9 mouse cellular contexts compared by ENCODE assay signal in genomic region chr4:101436761-101437512, GRCm38 (mm10). TPM values are rescaled to one million over a fixed set of nuclear protein-coding genes. Genes with fewer than 3 reads are reported as not detected.
DNase-seq lines count a peak whose midpoint lies in the region; ATAC-seq lines count a peak whose summit lies in the region.
"Had no signal": no experiment of that assay in that cellular context is flagged by ENCODE, and none has a peak within 500 bp of the region (broad histone marks: within the 10 kb centered on the region; RNA-seq: fewer than 3 reads in every experiment).

No protein-coding gene starts in this region.

- H3K27me3 ChIP-seq in forebrain, embryonic 15.5 days: no peaks in the 10 kb centered on the region
- H3K27me3 ChIP-seq in forebrain, embryonic 12.5 days: no peaks in the 10 kb centered on the region

- no peaks in the 10 kb centered on the region for H3K9me3 ChIP-seq in forebrain, embryonic 15.5 days
- no peaks in the 10 kb centered on the region for H3K9me3 ChIP-seq in forebrain, embryonic 12.5 days

- no peaks in the 10 kb centered on the region for H3K36me3 ChIP-seq in forebrain, embryonic 15.5 days
- H3K36me3 ChIP-seq in forebrain, embryonic 12.5 days (replicated peaks): no peaks in the 10 kb centered on the region

- ATAC-seq in forebrain, embryonic 15.5 days (replicated peaks): peak; percentile 94
- ATAC-seq in forebrain, embryonic 12.5 days (ENCODE audit: low FRiP score): no peak

- H3K4me3 ChIP-seq in forebrain, embryonic 15.5 days: no peak overlapping the region
- no peak overlapping the region for H3K4me3 ChIP-seq in forebrain, embryonic 12.5 days (replicated peaks)

- H3K4me2 ChIP-seq in forebrain, embryonic 15.5 days (replicated peaks): no peak overlapping the region
- no peak overlapping the region for H3K4me2 ChIP-seq in forebrain, embryonic 12.5 days

- peak overlapping the region; percentile 51 for H3K27ac ChIP-seq in forebrain, embryonic 15.5 days (replicated peaks)
- H3K27ac ChIP-seq in forebrain, embryonic 12.5 days: no peak overlapping the region
- H3K27ac ChIP-seq: liver, embryonic 14.5 days had no signal

- DNase-seq in cerebellum, adult 8-10 months: peak; percentile 63
- DNase-seq in gastrocnemius, postnatal 4 days (ENCODE audit: low spot score in 2 of 2): peak; percentile 48 to 73
- DNase-seq in layer of hippocampus, adult 9-10 months (ENCODE audit: low spot score): peak; percentile 57
- DNase-seq in right cerebral cortex, postnatal 10 days (ENCODE audit: low spot score in 2 of 2): peak; percentile 90 to 92
- DNase-seq in adrenal gland, adult (ENCODE audit: inconsistent age in 2 of 2, low spot score in 1 of 2): no peak
- DNase-seq in spleen, adult 18-20 months: no peak

- H3K4me1 ChIP-seq in forebrain, embryonic 15.5 days: peaks cover 26% of the 10 kb centered on the region
- peaks cover 3% of the 10 kb centered on the region; the same call in 1 of the 2 replicates for H3K4me1 ChIP-seq in forebrain, embryonic 12.5 days

- no peak overlapping the region for H3K9ac ChIP-seq in forebrain, embryonic 15.5 days (replicated peaks)
- no peak overlapping the region for H3K9ac ChIP-seq in forebrain, embryonic 12.5 days
- H3K9ac ChIP-seq: liver, embryonic 14.5 days had no signal

- 70% methylated on average over 8 of the region's 8 CpGs for WGBS in forebrain, embryonic 15.5 days
- 91% methylated on average over 8 of the region's 8 CpGs for WGBS in forebrain, embryonic 12.5 days

RNA-seq across cellular contexts. Expression of gene Ak4, which starts 17.9 kb away (rescaled TPM):
- 9.0 and 10.9 TPM in 2 replicates for polyA plus RNA-seq in forebrain, embryonic 15.5 days (2015; fragmentation: Nextera tagmentation; extraction: Ambion mirVana)
- polyA plus RNA-seq in forebrain, embryonic 12.5 days (2016; fragmentation: Nextera tagmentation; extraction: Ambion mirVana): 17.8 and 20.5 TPM in 2 replicates
- total RNA-seq in gastrocnemius, postnatal 4 days (2021): 10 to 100 TPM in 1 of 2 experiments, 1 to 10 TPM in 1; 6.2 to 10.1 TPM

RNA-seq across cellular contexts. Expression of gene Dnajc6, which starts 59.5 kb away (rescaled TPM):
- polyA plus RNA-seq in forebrain, embryonic 15.5 days (2015; fragmentation: Nextera tagmentation; extraction: Ambion mirVana): 24.5 and 26.2 TPM in 2 replicates
- polyA plus RNA-seq in forebrain, embryonic 12.5 days (2016; fragmentation: Nextera tagmentation; extraction: Ambion mirVana): 8.7 and 11.0 TPM in 2 replicates
- 1 to 10 TPM in 1 of 2 experiments, under 1 TPM in 1; 0.81 to 1.1 TPM for total RNA-seq in gastrocnemius, postnatal 4 days (2021)

Comparison
In these comparisons a context has a peak if more than half of its experiments do, and no peak if none do; other contexts are left out.
1. DNase-seq: peak in cerebellum, adult 8-10 months (single experiment), gastrocnemius, postnatal 4 days (2 of 2), layer of hippocampus, adult 9-10 months (single experiment) and right cerebral cortex, postnatal 10 days (2 of 2); none in adrenal gland, adult (0 of 2) and spleen, adult 18-20 months (0 of 2).